Mouse (Mus musculus) mouse embryonic stem cell (cell line): Measurements from ENCODE around the gene Mbtd1.

Experiments
- in situ Hi-C, 2 experiments: fragments of 300-500 bp; cut with MboI; formaldehyde crosslinking; loops; 1 replicate in 1 of 2; 3 replicates in 1 of 2; pipeline ENCODE4 v1.14.3; 2019 to 2020; ENCODE audit warnings: low sequenced_read_pairs in 2 of 2, low pct_unique_long_range_greater_than_20kb in 1 of 2, mixed read lengths in 1 of 2; ENCODE audit not compliant: unreplicated experiment in 1 of 2

Mbtd1 gene

DNA sequence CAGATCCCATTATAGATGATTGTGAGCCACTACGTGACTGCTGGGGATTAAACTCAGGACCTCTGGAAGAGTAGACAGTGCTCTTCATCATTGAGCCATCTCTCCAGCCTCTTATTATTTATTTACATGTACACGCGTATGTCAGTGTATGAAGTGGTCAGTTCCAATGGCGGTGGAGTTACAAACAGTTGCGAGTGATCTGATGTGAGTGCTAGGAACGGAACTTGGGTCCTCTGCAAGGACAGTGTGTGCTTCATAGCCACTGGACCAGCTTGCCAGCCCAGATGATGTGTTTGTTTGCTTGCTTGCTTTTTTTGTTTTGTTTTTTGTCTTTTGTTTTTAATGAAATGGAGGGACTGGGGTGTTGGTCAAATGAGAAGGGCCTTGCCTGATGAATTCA lies 83.5 kb downstream of the Mbtd1 start:
- in situ Hi-C loops: loop anchor here in 1 of 2 experiments (25.0 kb wide), 1 partner anchor 293 kb away; no protein-coding TSS in a partner anchor

- in situ Hi-C loops: loop anchor here in 1 of 2 experiments (25.0 kb wide), 1 partner anchor 293 kb away; no protein-coding TSS in a partner anchor
These were observed 84.1 kb downstream of the Mbtd1 start for GRCm38 (mm10) chr11:93969799-93970198.

DNA sequence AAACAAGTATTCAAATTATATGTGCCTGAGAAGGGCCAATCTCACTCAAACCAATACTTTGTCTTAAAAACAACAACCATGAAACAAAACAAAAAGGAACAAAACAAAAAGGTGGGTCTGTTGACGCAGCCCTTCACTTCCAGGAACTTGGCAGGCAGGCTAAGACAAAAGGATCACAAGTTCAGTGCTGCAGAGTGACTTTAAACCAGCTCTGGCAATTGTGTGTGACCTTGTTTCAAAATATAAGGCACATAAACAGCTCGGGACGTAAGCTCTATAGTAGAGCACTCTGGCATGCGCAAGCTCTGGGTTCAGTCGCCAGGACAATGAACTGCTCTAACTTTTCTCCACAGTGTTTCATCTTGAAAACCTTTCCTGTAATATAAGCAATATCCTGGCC lies 87.3 kb downstream of the Mbtd1 start:
- in situ Hi-C loops: loop anchor here in 1 of 2 experiments (25.0 kb wide), 1 partner anchor 289 kb away; no protein-coding TSS in a partner anchor

- in situ Hi-C loops: no loop called here
These were observed 93.9 kb downstream of the Mbtd1 start for GRCm38 (mm10) chr11:93979502-93980049.

DNA sequence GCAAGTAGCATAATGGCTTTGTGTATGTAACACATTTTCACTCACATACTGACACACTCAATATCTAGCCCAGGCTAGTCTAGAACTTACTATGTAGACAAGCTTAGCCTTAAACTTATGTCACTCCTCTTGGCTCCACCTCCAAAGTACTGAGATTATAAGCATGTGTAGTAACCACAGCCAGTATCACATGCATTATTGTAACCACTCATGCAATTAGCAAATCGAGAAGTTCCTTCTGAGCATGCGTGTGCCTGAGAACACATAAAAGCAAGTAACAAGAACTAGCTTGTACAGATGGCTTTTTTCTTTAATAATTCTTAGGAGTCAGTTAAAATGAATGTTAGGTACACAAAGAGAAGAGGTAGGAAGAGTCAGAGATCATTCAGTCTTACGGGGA lies 99.0 kb downstream of the Mbtd1 start:
- in situ Hi-C loops: no loop called here

GRCm38 (mm10) chr11:93985265-93985664 lies 99.6 kb downstream of the Mbtd1 start:
- in situ Hi-C loops: no loop called here

DNA sequence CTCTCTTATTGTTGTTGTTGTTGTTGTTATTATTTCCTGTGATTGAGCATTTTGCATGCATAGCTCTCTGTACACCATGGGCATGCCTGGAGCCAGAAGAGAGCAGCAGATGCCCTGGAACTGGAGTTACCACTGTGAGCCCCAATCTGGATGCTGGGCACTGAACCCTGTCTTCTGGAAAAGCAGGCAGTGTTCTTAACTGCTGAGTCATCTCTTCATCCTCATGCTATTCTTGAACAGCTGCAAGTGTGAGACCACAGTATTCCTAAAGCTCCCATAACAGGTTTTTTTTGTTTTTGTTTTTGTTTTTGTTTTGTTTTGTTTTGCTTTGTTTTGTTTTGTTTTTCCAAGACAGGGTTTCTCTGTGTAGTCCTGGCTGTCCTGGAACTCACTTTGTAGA lies 100.6 kb downstream of the Mbtd1 start:
- in situ Hi-C loops: no loop called here

GRCm38 (mm10) chr11:93987026-93987425 lies 101.4 kb downstream of the Mbtd1 start:
- in situ Hi-C loops: no loop called here

DNA sequence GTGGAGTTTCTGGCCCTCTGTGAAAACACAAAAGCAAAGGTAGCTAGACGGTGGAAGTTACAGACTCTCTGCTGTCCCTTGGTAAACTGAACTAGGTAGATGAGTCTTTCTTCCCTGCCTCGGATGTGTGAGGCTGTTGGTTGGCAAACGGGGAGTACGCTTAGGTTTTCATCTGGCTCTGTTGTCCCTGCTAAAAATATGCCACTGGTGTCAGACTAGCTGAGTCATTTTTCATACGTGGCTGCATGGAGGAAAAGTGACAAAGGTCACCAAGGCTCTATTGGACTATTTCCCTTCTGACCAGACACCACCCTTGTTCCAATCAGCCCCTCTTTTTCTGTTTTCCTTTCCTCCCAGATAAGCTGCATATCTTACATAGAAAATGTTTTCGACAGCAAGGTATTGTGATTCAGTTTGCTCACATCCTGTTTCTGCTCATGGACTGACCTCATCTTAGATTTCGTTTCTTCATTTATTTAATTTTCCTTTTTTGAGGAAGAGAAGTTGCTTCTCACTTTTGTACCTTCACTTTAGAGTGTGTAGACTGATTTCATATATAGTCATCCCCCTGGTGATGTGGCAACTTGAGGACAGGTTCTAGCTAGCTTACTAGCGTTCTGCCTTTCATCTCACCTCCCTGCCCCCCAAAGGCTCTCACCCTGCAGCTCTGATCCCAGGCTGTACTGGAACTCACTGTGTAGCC lies 102.1 kb downstream of the Mbtd1 start:
- in situ Hi-C loops: no loop called here

DNA sequence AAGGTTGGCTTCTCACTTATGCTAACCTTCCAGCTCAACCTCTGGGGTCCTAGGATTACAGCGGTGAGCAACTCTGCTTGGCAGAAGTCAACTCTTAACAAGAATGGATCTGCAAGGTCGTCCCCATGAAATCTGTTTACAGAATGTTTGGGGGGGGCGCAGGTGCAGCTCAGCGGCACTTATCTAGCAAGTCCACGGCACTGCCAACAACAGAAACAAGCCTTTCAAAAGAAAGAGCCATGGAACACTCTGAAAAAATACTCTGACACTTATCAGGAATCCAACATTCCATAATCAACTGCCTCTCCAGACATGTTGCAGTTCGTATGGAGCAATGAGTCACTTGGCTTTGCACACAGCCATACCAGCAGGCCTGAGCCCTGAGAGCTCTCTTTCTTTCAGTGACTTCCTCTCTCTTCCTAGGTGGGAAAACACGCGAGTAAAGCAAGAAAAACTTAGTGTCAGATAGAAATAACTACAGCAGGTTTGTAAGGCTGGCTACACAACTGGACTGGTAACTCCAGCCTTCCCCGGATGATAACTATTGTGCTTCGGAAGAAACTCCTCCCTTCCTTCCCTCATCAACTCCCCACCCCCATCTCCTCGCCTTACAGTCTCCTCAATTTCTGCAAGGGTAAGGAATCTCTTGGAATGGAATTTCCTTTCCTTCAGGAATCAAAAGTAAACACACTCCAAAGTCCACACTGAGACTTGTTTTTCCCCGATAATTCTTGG lies 102.8 kb downstream of the Mbtd1 start:
- in situ Hi-C loops: no loop called here

DNA sequence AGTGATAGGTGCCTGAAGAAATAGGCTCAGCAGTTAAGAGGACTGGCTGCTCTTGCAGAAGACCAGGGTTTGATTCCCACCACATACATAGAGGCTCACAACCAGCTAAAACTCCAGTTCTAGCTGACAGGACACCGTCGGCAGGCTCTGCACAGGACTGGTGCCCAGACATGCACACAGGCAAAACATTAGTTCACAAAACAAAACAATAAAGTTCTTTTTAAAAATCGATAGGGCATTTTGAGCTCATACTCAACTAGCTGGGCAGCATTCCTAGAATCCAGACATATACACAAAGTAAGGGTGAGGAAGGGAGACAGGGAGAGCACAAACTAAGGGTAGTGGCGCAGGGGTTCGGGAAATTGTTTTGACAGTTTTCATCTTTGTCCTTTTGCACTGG lies 108.9 kb downstream of the Mbtd1 start:
- in situ Hi-C loops: no loop called here

- in situ Hi-C loops: no loop called here
These were observed 109.6 kb downstream of the Mbtd1 start for GRCm38 (mm10) chr11:93995111-93995719.

GRCm38 (mm10) chr11:93995720-93996305 lies 110.2 kb downstream of the Mbtd1 start, which contains the start of gene Spag9:
Gene Spag9 (plus strand): TSS chr11:93996091.
- in situ Hi-C loops: no loop called here
